Mouse (Mus musculus) spleen, postnatal 14 days (tissue): ENCODE data around the gene Comp.
A peak's percentile ranks its signal among the peaks of the same experiment; 100 is the strongest.

Experiments used
- DNase-seq, 2 experiments: peaks; one replicate each; pipeline ENCODE4 v3.0.0; 2021 to 2022; ENCODE audit warnings: low spot score in 2 of 2

Gene Comp

DNA sequence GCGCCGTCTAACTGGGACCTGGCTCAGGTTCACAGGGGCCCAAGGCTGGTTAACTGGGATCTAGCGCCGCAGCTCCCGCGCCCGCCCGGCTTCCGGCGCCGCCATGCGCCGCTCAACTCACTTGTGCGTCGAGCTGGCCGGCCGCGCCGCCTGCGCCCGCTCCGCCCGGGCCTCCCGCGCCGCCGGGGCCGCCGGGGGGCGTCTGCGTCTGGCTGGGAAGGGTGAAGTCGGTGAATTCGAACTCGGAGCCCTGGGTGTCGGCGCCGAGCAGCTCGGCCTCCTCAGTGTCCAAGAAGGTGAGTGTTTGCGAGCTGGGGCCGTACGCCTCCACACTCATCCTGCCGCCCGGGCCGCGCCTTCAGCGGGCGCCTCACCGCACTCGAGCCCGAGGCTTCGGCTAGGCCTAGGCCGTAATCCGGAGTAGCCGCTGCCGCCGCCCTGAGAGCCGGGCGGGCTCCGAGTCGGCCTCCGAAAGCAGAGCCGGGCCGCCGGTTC is 20.7 kb upstream of the Comp start:
- peak in 1 of 2 experiments; percentile 41 for DNase-seq

DNA sequence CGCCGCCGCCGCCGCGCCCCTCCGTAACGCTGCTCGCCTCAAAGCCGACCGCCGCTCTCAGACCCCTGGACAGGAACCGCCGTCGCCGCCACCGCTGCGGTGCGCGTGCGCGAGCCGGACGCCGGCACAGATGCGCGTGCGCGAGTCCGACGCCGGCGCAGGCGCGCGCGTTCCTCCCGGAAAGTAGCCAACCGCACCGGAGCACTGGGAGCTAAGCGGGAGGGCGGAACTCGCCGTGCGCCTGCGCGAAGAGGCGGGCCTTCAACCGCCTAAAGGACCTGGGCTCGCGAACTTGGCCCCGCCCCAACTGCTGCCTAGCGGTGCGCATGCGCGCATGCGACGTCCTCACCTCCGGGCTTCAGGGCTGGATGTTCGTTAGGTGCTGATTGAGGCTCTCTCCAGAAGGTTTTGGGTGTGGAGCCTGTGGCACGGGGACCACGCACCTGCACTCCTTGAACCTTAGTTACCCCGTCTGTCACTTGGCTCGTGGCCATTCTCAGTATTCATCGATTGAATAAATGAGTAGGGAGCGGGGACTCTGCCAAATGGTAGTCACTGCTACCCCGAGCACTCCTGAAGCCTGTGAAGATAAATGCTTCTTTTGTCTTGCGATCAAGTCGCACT is 20.1 kb upstream of the Comp start, which contains the start of gene Upf1:
Gene Upf1, minus strand, starts transcription at position 85 of the 624 bp plus-strand sequence.
- DNase-seq, result peak; percentile 99

DNA sequence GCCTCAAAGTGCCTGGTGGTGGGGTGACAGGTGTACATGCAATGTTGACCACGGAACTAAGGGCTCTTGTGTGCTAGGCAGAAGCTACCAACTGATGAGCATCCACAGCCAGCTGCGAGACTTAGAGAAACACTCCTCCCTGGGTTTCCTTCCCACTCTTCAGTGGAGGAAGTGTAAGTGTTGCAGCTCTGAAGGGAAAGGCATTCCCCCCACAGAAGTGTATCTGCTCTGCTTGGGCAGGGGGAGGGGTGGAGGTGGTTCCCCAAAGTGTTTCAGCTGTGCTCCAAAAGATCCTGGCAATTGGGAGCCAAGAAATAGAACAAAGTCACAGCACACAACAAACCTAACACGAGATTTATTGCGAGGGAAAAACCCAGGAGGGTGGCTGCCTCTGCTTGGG is 19.4 kb upstream of the Comp start:
- no peak for DNase-seq

DNA sequence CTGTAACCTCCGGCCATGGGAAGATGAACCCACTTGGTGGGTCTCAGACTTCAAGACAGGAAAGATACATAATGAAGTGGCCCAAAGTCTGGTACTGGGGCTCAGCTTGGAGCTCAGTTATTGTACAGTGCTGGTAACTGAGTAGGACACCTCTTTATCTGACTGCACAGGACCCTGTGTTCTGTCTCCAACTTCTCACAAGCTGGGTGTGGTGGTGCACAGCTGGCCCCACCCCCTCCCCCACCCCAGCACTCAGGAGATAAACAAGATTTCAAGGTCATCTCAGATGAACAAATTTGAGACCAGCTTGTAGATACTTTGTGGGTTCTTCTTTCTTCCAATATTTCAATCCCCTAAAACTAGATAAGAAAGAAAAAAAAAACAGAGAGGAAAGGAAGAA is 17.2 kb upstream of the Comp start:
- DNase-seq, result no peak

DNA sequence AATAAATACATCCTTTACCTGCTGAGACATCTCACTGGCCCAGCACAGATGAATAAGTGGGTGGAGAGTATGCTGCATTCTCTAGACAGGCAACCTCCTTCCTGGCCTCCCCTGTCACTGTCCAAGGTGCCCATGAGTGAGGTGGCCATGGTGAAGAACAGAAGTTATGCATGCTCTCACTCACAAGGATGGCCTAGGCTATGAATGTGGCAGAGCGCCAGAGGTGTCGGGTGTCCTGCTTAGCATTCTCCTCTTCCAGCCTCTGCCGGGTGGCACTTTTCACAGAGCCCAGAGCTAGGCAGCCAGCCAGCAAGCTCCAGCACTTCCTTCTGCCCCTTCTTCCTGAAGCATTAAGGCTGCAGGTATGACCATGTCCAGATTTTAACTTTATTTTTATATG is 13.9 kb upstream of the Comp start:
- no peak for DNase-seq

DNA sequence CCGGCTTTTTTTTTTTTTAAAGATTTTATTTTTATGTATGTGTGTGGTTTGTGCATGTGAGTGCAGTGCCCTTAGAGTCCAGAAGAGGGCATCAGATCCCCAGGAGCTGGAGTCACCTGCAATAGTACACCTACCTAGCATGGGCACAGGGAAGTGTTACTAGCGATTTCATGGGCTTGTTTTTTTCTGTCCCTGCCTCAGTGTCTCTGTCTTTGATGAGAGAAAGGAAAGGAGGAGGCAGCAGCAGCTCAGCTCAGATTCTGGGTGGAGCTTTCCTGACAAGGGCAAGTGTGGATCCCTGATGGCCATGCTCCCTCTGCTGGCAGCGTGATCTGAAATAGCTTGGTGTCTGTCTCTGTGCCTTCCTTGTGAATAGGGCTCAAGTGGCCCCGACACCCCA is 12.6 kb upstream of the Comp start:
- DNase-seq, result no peak

DNA sequence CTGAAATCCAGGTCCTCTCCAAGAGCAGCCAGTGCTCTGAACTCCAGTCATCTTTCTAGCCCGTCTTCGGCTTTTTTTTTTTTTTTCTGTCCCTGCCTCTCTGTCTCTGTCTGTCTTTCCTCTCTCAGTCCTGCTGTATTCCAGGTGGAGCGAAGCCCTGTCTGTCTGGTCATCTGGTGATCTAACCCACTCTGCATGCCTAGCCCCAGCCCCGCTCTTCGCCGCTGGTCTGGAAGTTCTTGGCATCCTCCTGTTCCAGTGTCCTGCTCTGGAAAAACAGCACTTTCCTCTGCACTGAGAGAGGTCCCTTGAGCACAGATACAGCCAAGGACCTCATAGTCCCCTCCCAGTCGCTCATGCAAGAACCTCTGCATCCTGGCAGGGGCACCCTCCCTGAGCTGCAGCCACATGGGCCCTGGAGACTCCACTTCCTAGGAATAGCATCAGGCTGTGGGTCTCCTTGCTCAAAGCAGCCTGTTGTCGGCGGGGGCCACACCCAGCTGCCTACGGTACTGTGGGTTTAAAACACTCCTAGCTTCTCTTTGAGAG is 11.8 kb upstream of the Comp start:
- no peak for DNase-seq

DNA sequence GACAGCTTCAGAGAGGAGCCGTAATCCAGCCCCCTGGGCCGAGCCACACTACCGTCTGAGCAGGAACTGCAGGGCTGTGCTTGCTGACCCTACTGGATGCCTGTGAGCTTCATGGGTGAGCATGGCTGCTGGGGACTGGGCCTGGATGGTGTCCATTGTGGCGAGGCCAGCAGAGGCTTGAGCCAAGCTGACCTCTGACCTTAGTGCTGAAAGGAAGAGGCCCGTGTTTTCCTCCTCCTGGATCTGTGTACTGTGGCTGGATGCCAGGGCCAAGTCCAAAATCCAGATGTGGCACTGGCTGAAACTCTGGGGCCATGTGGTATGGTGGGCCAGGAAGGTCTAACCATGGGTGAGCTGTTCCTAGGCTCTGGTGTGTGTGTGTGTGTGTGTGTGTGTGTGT is 9.3 kb upstream of the Comp start:
- no peak for DNase-seq

DNA sequence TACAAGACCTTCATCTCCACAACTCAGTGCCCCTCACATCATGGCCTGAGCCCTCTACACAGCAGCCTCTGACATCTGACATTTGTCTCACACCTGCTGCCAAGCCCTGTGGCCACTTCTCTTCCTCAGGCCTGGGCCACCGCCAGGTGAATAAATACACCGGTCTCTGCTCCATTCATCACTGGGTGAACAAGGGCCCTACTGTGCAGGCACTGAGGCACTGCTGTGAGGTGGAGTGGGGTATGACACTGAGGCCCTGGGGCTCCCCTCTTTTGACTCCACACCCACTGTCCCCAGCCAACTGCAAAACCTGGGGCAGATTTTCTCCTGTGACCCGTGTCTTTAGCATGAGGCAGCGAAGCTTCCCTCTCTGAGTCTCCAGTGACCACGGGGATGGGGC is 6.8 kb upstream of the Comp start:
- DNase-seq, result no peak

DNA sequence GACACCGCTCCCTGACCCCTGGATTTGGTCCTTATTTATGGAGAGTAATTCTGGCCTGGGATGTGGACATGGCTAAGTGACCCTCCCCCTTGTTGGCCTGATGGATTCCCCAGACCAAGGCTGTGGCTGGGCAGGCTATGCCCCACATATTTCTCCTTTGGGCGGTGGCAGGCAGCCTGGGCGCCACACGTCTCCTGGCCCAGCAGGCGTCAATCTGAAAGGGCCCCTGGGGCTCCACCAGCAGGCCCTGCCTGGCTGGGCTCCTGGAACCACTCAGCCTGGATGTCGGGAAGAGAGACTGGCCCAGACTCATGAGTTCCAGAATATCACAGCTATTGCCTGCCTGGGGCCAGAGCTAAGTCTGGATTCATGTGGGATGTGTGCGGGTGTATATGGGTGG is 2.9 kb upstream of the Comp start:
- no peak for DNase-seq

DNA sequence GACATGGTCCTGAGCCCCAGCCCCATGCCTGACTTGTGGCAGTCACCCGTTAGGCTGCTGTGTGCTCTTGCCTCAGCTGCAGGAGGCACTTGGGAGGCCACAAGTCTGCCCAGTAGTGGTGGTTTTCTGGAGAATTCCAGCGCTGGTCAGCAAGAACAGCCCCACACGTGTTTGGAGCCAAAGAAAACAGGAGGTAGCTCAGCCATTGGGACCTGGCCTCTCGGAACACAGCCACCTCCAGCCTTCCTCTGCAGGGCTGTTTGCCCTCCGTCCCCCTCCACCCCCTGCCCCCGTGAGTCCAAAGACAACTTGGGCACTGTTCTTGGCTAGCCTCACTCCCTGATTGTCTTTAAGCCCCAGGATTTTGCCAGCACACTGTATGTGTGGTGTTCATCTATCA is 1.4 kb upstream of the Comp start:
- DNase-seq, result no peak

DNA sequence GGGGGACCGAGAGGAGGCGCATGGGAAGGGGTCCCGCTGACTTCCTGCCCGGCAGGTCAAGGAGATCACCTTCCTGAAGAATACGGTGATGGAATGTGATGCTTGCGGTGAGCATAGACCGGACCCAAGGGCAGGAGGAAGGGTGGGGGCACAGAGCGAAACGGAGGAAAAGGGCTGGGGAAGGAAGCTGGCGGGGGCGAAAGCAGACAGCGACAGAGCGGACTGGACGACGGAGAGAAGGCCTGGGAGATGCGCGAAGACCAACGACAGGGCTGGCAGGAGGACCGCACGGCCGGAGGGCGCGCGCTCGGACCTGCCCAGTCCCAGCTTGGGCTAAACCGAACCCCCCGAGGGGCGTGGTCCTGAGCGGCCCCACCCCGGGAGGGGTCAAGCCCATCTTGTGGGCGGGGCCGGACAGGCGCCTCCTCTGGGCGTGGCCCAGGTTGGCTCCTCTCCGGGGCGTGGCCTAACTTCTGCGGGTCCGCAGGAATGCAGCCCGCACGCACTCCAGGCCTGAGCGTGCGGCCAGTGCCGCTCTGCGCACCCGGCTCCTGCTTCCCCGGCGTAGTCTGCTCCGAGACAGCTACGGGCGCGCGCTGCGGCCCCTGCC is 1.1 kb downstream of the Comp start:
- peak; percentile 49 to 58 for DNase-seq

DNA sequence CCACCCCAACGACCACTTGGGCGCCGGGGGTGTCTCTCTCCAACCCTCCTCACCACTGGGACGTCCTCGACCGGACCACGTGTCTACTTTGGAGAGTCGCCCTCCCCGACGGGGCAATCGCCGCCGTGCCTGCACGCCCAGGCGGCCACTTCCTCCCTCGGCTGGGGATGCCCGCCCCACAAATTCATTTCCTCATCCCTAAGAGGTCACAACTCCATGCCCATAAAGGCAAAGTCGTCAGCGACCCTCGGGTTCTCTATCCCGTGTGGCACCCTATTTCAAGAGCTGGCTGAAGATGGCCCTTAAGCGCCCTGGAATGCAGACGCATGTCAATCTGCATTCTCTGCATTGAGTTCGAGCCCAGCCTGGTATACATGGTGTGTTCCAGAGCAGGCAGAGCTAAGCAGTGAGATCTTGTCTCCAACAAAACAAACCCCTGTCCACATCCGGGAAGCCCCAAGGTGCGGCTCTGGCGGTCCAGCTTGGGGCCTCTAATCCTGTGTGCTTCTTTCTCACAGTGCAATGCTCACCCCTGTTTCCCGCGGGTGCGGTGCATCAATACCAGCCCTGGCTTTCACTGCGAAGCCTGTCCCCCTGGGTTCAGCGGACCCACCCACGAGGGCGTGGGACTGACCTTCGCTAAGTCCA is 2.0 kb downstream of the Comp start:
- DNase-seq, result no peak

DNA sequence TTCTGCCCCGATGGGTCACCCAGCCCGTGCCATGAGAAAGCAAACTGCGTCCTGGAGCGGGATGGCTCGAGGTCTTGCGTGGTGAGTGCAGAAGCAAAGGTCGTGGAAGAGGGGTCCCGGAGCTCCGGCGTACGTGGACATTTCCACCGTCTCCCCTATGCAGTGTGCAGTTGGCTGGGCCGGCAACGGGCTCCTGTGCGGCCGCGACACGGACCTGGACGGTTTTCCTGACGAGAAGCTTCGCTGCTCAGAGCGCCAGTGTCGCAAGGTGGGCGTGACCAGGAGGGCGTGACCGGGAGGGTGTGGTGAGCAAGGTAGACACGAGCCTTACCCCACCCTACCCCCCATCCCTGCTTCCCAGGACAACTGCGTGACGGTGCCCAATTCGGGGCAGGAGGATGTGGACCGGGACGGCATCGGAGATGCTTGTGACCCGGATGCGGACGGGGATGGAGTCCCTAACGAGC is 3.0 kb downstream of the Comp start:
- no peak for DNase-seq

DNA sequence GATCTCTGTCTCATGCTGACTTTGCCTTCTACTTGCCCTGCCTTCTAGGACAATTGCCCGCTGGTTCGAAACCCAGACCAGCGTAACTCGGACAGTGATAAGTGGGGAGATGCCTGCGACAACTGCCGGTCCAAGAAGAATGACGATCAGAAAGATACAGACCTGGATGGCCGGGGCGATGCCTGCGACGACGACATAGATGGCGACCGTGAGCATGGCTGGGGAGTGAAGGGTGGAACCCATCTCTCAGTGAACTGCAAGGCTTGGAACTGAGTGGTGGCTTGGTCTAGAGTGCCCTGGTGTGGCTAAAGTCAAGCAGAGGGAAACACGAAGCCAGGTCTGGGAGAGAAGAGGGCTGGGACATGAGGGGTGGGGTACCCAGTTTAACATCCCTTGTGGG is 3.7 kb downstream of the Comp start:
- DNase-seq, result no peak

DNA sequence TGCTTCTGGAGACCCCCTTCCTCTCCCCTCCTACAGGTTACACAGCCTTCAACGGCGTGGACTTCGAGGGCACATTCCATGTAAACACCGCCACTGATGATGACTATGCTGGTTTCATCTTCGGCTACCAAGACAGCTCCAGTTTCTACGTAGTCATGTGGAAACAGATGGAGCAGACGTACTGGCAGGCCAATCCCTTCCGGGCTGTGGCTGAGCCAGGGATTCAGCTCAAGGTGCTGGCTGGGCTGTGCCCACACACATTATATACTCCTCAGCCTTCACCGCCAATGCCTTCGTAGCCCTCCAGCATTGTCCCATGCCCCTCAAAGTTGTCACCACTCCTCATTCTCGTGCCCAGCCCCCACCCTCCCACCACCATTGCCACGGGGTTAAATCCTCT is 6.7 kb downstream of the Comp start:
- DNase-seq, result no peak

DNA sequence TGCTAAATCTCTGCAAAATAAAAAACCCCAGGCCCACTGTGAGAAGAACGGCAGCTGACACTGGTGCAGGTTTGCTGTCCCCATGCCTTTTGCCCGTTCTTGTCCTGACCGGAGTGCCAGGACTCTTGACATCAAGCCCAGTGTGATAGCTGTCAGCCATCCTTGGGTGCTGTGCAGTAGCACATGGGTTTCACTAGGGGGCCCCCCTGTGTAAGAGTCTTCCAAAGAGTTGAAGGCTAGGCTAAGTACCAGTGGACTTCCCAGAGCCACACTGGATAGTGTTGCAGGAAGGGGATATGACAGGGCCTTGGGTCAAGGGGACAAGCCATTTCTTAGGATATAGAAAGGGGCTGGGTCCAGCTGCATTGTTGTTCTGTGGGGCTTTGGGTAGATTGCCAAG is 9.9 kb downstream of the Comp start:
- peak in 1 of 2 experiments; percentile 62 for DNase-seq

DNA sequence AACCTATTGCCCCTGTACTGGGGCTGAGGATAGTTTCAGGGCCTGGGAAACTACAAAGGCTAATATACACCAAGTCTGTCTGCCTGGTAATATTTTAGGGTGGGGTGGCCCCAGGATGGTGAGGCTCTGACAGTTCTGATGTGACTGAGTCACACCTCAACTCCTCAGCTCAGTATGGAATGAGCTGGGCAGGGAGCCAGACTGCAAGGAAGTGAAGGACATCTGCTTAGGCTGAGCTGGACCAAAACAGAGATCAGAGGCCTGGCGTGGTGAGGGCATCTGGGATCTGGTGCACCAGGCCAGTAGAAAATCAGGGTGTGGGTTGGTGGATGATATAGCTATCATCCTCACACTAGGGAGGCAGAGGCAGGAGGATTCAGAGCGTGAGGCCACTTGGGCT is 16.3 kb downstream of the Comp start:
- DNase-seq, result no peak

DNA sequence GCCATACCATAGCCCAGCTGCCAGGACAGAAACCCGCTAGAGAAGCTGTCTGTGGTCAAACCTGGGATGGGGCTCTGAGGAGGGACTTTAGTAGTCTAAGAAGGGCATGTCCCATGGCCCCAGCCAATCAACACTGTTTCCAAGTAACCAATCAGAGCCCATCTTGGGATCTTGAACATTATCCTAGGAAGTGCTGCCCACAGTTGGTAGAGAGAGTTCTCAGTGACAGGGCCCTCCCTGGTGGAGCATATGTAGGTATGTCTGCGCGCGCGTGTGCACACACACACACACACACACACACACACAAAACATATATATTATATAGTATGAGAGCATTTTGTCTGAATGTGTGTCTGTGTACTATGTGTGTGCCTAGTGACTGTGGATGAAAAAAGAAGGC is 19.7 kb downstream of the Comp start:
- no peak for DNase-seq

DNA sequence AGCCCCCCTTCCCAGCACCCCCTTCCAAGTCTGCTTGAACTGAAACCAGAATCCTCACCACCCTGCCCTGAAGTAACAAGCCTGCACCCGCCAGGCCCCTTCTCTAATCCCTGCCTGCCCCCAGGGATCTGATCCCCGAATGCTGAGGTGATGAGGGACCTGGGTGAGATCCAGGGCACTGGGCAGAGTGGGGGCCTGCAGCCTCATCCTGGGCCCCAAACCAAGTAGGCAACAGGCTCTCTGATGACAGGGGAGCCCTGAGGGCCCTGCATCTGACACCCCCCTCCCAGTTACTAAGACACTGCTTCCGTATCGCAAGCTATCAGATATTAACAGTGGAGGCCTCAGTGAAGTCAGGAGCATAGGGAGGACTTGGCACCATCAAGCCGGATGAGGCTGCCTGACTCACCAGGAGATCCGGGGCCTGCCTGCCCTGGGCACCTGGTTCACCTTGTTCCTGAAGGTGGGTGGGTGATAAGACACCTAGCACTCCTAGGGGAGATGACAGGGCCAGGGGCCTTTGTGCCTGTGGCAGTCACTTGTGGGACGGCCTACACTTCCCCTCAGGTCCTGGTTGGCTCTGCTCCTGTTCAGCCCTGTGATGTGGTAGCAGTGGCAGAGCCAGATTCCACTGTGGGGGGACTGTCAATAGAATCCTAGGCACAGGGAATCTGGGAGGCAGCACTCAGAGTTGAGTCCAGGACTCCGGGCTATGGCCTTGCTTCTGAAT is 21.1 kb downstream of the Comp start:
- no peak for DNase-seq

DNA sequence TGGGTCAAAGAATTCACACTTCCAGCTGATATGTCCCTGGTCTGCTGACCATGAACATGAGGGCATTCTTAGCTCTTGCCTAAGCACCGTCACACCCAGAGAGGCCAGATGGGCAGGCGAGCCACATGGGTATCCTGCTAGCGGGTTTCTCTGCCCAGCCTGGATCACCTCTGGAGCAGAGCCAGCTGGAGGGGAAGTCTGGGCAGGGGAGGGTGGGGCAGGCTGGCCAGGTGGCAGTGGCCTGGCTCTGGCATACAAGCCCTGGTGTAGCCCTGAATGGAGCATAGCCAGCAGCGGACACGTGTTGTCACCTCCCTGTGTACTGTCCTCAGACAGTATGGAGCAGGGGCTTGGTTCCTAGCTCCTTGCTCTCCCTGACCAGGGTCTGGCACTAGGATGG is 22.3 kb downstream of the Comp start:
- no peak for DNase-seq

DNA sequence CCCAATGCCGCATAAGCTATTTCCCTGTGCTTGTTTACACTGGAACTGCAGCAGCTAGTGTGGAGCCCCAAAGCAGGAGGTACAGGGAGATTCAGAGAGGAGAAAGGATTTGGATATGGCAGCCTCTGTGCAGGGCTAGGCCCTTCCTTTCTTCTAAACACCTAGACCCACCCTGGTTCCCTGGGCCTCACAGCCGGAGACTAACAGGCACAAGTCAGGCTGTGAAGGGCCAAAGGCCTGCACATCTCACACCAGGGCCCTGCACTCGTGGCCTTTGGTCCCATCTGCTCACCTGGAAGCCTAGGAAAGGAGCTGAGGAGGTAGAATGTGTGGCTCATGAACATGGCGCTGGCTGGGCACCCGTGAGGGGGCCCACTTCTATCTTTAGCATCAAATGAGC is 22.8 kb downstream of the Comp start:
- no peak for DNase-seq
